Mouse (Mus musculus) hindbrain, embryonic 14.5 days (tissue): ENCODE measurements around the gene Olfr1098. TPM values are rescaled to one million over a fixed set of nuclear protein-coding genes. Genes with fewer than 3 reads are reported as not detected.

Experiments
- ATAC-seq: fragments of 200-750 bp; cut with Nextera tagmentation; 2 replicates; pipeline ENCODE4 v1.8.0; 2017; ENCODE audit warnings: moderate number of reproducible peaks, mild to moderate bottlenecking, moderate TSS enrichment, moderate library complexity; ENCODE audit not compliant: low FRiP score
- DNase-seq: peaks from one replicate; pipeline ENCODE4 v3.0.0-alpha.2; 2015; ENCODE audit warnings: low spot score
- H3K27ac ChIP-seq: fragments of 300-500 bp; sonication (generic); 2 replicates; pipeline ENCODE4 v1.5.1; 2014; ENCODE audit warnings: mild to moderate bottlenecking, moderate library complexity
- H3K27me3 ChIP-seq: fragments of 300-500 bp; sonication (generic); 2 replicates; pipeline ENCODE4 v1.6.1; 2014; ENCODE audit warnings: mild to moderate bottlenecking, low read length, mixed read lengths; ENCODE audit not compliant: control insufficient read depth, insufficient read depth
- H3K36me3 ChIP-seq: fragments of 300-500 bp; sonication (generic); replicated peaks from 2 replicates; pipeline ENCODE4 v1.6.1; 2014; ENCODE audit not compliant: control insufficient read depth, insufficient read depth
- H3K4me1 ChIP-seq: fragments of 300-500 bp; sonication (generic); replicated peaks from 2 replicates; pipeline ENCODE4 v1.6.1; 2014; ENCODE audit warnings: antibody characterized with exemption, low read length, mixed read lengths; ENCODE audit not compliant: control insufficient read depth, insufficient read depth
- H3K4me2 ChIP-seq: fragments of 300-500 bp; sonication (generic); replicated peaks from 2 replicates; pipeline ENCODE4 v1.6.1; 2014; ENCODE audit warnings: mild to moderate bottlenecking, moderate library complexity
- H3K4me3 ChIP-seq: fragments of 300-500 bp; sonication (generic); replicated peaks from 2 replicates; pipeline ENCODE4 v1.5.1; 2014; ENCODE audit warnings: mild to moderate bottlenecking, low read length
- H3K9ac ChIP-seq: fragments of 300-500 bp; sonication (generic); 2 replicates; pipeline ENCODE4 v1.6.1; 2014
- H3K9me3 ChIP-seq: fragments of 300-500 bp; sonication (generic); 2 replicates; pipeline ENCODE4 v1.6.1; 2016; ENCODE audit warnings: low read length; ENCODE audit not compliant: control insufficient read depth
- WGBS: fragments of 180-500 bp; shearing (Covaris S2); extraction: QIAGEN DNeasy Blood & Tissue Kit; methylation state at CpG from one replicate; pipeline ENCODE4 v1.1.7; 2014; 5-methylcytosine and 5-hydroxymethylcytosine counted together
- polyA plus RNA-seq: library from polyadenylated mRNA; unstranded; fragments of >200 nt; fragmentation: Nextera tagmentation; extraction: Ambion mirVana; gene quantifications from 2 replicates; pipeline ENCODE4 v1.2.1, GENCODE M21; 2014

Olfr1098 gene
- polyA plus RNA-seq, result not detected in 2 replicates

GRCm38 (mm10) chr2:86924445-86924844 is at the start of gene Olfr1098:
TSS of gene Olfr1098 (minus strand) at chr2:86924545.
- Histone ChIP-seq H3K4me1 (no peaks in the 10 kb centered on the region), H3K36me3 (no peaks in the 10 kb centered on the region), H3K9ac (no peak within 1 kb of the TSS), H3K27me3 (no peaks in the 10 kb centered on the region), H3K4me2 (no peak within 1 kb of the TSS), H3K4me3 (no peak within 1 kb of the TSS), H3K9me3 (no peaks in the 10 kb centered on the region), H3K27ac (no peak within 1 kb of the TSS)
- DNase-seq (no peak), ATAC-seq (no peak)
- WGBS, result 95% methylated on average over 1 of the region's 1 CpGs

DNA sequence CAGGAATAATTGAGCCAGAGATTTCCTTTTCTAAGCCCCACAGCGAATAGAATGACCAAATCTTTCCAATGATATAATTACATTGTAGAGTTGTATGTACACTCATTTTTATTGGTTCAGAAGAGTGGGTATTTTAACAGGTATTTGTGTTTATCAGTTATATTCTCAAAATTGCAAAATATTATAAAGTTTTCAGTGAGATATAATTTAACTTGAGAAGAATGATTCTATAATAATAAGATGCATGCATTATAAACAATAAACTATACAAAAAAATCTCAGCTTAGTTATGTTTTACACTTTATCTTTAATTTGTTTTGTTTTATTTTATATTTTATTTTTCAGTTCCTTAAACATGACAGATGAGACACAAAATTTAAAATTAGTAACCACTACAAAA is 36.2 kb upstream of the Olfr1098 start, which contains the start of gene Olfr1099:
TSS of gene Olfr1099 (minus strand) at position 101 of the 400 bp plus-strand sequence.
- no peak for ATAC-seq
- no peak within 1 kb of the TSS for H3K4me3 ChIP-seq
- H3K4me1 ChIP-seq, result no peaks in the 10 kb centered on the region
- H3K27me3 ChIP-seq, result no peaks in the 10 kb centered on the region
- H3K9me3 ChIP-seq, result no peaks in the 10 kb centered on the region
- H3K36me3 ChIP-seq, result no peaks in the 10 kb centered on the region
- no peak for DNase-seq
- H3K9ac ChIP-seq, result no peak within 1 kb of the TSS
- WGBS, result 89% methylated on average over 1 of the region's 1 CpGs
- no peak within 1 kb of the TSS for H3K27ac ChIP-seq
- H3K4me2 ChIP-seq, result no peak within 1 kb of the TSS

DNA sequence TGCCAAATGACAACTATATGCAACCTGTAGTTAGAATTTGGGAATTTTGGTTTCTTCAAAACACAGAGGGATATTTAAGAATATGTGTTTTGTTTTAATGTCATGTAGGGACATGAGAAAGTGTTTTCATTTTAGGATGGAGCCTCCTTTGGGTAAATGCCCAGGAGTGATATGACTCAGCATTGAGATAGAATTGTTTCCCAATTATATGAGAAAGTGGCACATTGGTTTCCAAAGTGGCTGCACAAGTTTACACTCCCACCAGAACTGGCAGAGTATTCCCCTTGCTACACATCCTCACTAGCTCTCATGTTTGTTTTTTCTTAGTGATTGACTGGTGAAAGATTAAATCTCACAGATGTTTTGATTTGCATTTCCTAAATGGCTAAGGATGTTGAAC is 2.2 kb upstream of the Olfr1098 start:
- Histone ChIP-seq H3K27ac (no peak overlapping the region), H3K27me3 (no peaks in the 10 kb centered on the region), H3K4me1 (no peaks in the 10 kb centered on the region), H3K9me3 (no peaks in the 10 kb centered on the region), H3K4me3 (no peak overlapping the region), H3K4me2 (no peak overlapping the region), H3K9ac (no peak overlapping the region), H3K36me3 (no peaks in the 10 kb centered on the region)
- DNase-seq (no peak), ATAC-seq (no peak)

GRCm38 (mm10) chr2:86905647-86906046 is 18.7 kb downstream of the Olfr1098 start:
- H3K9ac ChIP-seq, result no peak overlapping the region
- no peak for ATAC-seq
- no peaks in the 10 kb centered on the region for H3K36me3 ChIP-seq
- no peak overlapping the region for H3K27ac ChIP-seq
- H3K4me2 ChIP-seq, result no peak overlapping the region
- H3K4me1 ChIP-seq, result no peaks in the 10 kb centered on the region
- no peaks in the 10 kb centered on the region for H3K27me3 ChIP-seq
- H3K9me3 ChIP-seq, result no peaks in the 10 kb centered on the region
- no peak overlapping the region for H3K4me3 ChIP-seq
- DNase-seq, result no peak
- WGBS, result 89% methylated on average over 2 of the region's 2 CpGs

DNA sequence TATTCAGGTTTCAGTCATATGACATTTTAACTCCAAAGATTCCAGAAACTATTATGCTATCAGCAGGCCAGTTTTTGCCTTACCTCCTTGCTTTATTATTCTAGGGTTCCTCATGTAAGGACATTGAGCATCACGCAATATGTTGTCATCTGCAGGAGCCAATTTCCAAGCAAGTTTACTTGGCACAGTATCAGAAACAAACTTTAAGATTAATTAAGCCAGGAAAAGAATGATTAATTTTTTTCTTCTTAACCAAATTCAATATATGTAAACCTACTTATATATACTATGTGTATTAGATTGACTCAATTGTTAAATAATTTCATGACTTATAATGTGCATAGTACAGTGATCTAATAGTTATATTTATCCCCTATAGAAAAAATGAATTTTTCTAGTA is 32.2 kb downstream of the Olfr1098 start, which contains the start of gene Olfr1097:
TSS of gene Olfr1097 (minus strand) at position 101 of the 400 bp plus-strand sequence.
- Histone ChIP-seq H3K36me3 (no peaks in the 10 kb centered on the region), H3K4me1 (no peaks in the 10 kb centered on the region), H3K9me3 (no peaks in the 10 kb centered on the region), H3K4me2 (no peak within 1 kb of the TSS), H3K9ac (no peak within 1 kb of the TSS), H3K27me3 (no peaks in the 10 kb centered on the region), H3K4me3 (no peak within 1 kb of the TSS), H3K27ac (no peak within 1 kb of the TSS)
- DNase-seq, result no peak
- no peak for ATAC-seq
- 94% methylated on average over 1 of the region's 1 CpGs for WGBS

- WGBS, result 65% methylated on average over 1 of the region's 1 CpGs
- no peaks in the 10 kb centered on the region for H3K27me3 ChIP-seq
- no peak for ATAC-seq
Measured at GRCm38 (mm10) chr2:86874702-86875101, 49.6 kb downstream of the Olfr1098 start, which contains the start of gene Gm13723. TSS of gene Gm13723 (minus strand) at chr2:86874802.

More at GRCm38 (mm10) chr2:86874702-86875101, 49.6 kb downstream of the Olfr1098 start, which contains the start of gene Gm13723:
- Histone ChIP-seq H3K9me3 (no peaks in the 10 kb centered on the region), H3K36me3 (no peaks in the 10 kb centered on the region), H3K4me2 (no peak within 1 kb of the TSS), H3K27ac (no peak within 1 kb of the TSS), H3K4me3 (no peak within 1 kb of the TSS), H3K9ac (no peak within 1 kb of the TSS), H3K4me1 (no peaks in the 10 kb centered on the region)
- no peak for DNase-seq

Other genes starting within 250 kb of the Olfr1098 start
- not detected in 2 replicates for gene Olfr1086, start 244.5 kb downstream of the Olfr1098 start, polyA plus RNA-seq
- not detected in 2 replicates for gene Olfr1087, start 226.2 kb downstream of the Olfr1098 start, polyA plus RNA-seq
- gene Olfr1089, start 190.8 kb downstream of the Olfr1098 start, polyA plus RNA-seq, result not detected in 2 replicates
- gene Olfr1090, start 165.6 kb downstream of the Olfr1098 start, polyA plus RNA-seq, result not detected in 2 replicates
- gene Olfr1093, start 142.1 kb downstream of the Olfr1098 start, polyA plus RNA-seq, result not detected in 2 replicates
- not detected in 2 replicates for gene Olfr141, start 114.5 kb downstream of the Olfr1098 start, polyA plus RNA-seq
- not detected in 2 replicates for gene Olfr1094, start 99.9 kb downstream of the Olfr1098 start, polyA plus RNA-seq
- not detected in 2 replicates for gene Olfr1095, start 72.8 kb downstream of the Olfr1098 start, polyA plus RNA-seq
- not detected in 2 replicates for gene Gm13723, start 49.7 kb downstream of the Olfr1098 start, polyA plus RNA-seq
- not detected in 2 replicates for gene Olfr1097, start 32.3 kb downstream of the Olfr1098 start, polyA plus RNA-seq
- gene Olfr1099, start 36.1 kb upstream of the Olfr1098 start, polyA plus RNA-seq, result not detected in 2 replicates
- gene Olfr1100, start 55.4 kb upstream of the Olfr1098 start, polyA plus RNA-seq, result not detected in 2 replicates
- gene Olfr1101, start 66.7 kb upstream of the Olfr1098 start, polyA plus RNA-seq, result not detected in 2 replicates
- gene Olfr1102, start 73.9 kb upstream of the Olfr1098 start, polyA plus RNA-seq, result not detected in 2 replicates
- gene Olfr1104, start 102.5 kb upstream of the Olfr1098 start, polyA plus RNA-seq, result not detected in 2 replicates
- gene Olfr1105, start 112.0 kb upstream of the Olfr1098 start, polyA plus RNA-seq, result not detected in 2 replicates
- gene Olfr1106, start 127.7 kb upstream of the Olfr1098 start, polyA plus RNA-seq, result not detected in 2 replicates
- not detected in 2 replicates for gene Olfr1107, start 151.3 kb upstream of the Olfr1098 start, polyA plus RNA-seq
- not detected in 2 replicates for gene Olfr1109, start 171.5 kb upstream of the Olfr1098 start, polyA plus RNA-seq
- not detected in 2 replicates for gene Olfr259, start 190.0 kb upstream of the Olfr1098 start, polyA plus RNA-seq
- gene Olfr1110, start 215.8 kb upstream of the Olfr1098 start, polyA plus RNA-seq, result not detected in 2 replicates
- gene Olfr1111, start 228.1 kb upstream of the Olfr1098 start, polyA plus RNA-seq, result not detected in 2 replicates